Mouse (Mus musculus) midbrain, postnatal 0 days (tissue): ENCODE measurements around the gene Gm7247. TPM values are rescaled to one million over a fixed set of nuclear protein-coding genes. Genes with fewer than 3 reads are reported as not detected.
"Not testable (repeated sequence)": the region's sequence is repeated elsewhere in the genome, so short reads cannot be mapped to it uniquely, and the experiment has no call there.

Experiments
- ATAC-seq: fragments of 200-750 bp; cut with Nextera tagmentation; 2 replicates; pipeline ENCODE4 v1.8.0; 2017; ENCODE audit warnings: moderate number of reproducible peaks, mild to moderate bottlenecking, moderate TSS enrichment, moderate library complexity; ENCODE audit not compliant: low FRiP score
- DNase-seq: peaks from one replicate; pipeline ENCODE4 v3.0.0-alpha.2; 2015; ENCODE audit warnings: low spot score
- H3K27ac ChIP-seq: fragments of 300-500 bp; sonication (generic); 2 replicates; pipeline ENCODE4 v1.5.1; 2014; ENCODE audit warnings: low read depth, mild to moderate bottlenecking, low read length, mixed read lengths
- H3K27me3 ChIP-seq: fragments of 300-500 bp; sonication (generic); 2 replicates; pipeline ENCODE4 v1.6.1; 2014; ENCODE audit warnings: low read length, control low read depth, mixed read lengths; ENCODE audit not compliant: insufficient read depth
- H3K36me3 ChIP-seq: fragments of 300-500 bp; sonication (generic); 2 replicates; pipeline ENCODE4 v1.6.1; 2014; ENCODE audit warnings: low read length, control low read depth, mixed read lengths; ENCODE audit not compliant: insufficient read depth
- H3K4me1 ChIP-seq: fragments of 300-500 bp; sonication (generic); 2 replicates; pipeline ENCODE4 v1.6.1; 2014; ENCODE audit warnings: mild to moderate bottlenecking, control low read depth, antibody characterized with exemption, low read length, mixed read lengths; ENCODE audit not compliant: insufficient read depth
- H3K4me2 ChIP-seq: fragments of 300-500 bp; sonication (generic); 2 replicates; pipeline ENCODE4 v1.6.1; 2014; ENCODE audit warnings: low read depth, mild to moderate bottlenecking, low read length, mixed read lengths; ENCODE audit not compliant: poor library complexity, severe bottlenecking
- H3K4me3 ChIP-seq: fragments of 300-500 bp; sonication (generic); 2 replicates; pipeline ENCODE4 v1.5.1; 2014; ENCODE audit warnings: low read depth, mild to moderate bottlenecking, low read length, moderate library complexity
- H3K9ac ChIP-seq: fragments of 300-500 bp; sonication (generic); replicated peaks from 2 replicates; pipeline ENCODE4 v1.6.1; 2014; ENCODE audit warnings: mild to moderate bottlenecking, low read length, moderate library complexity, mixed read lengths; ENCODE audit not compliant: poor library complexity, severe bottlenecking
- H3K9me3 ChIP-seq: fragments of 300-500 bp; sonication (generic); 2 replicates; pipeline ENCODE4 v1.6.1; 2016; ENCODE audit warnings: low read length, control low read depth
- CTCF ChIP-seq: IDR thresholded peaks from 2 replicates; pipeline ENCODE4 v1.5.1; 2016; ENCODE audit warnings: antibody characterized with exemption, mild to moderate bottlenecking
- WGBS: fragments of 180-500 bp; shearing (Covaris S2); extraction: QIAGEN DNeasy Blood & Tissue Kit; methylation state at CpG from one replicate; pipeline ENCODE4 v1.1.7; 2014; 5-methylcytosine and 5-hydroxymethylcytosine counted together
- polyA plus RNA-seq: library from polyadenylated mRNA; unstranded; fragments of >200 nt; fragmentation: Nextera tagmentation; extraction: Ambion mirVana; gene quantifications from 2 replicates; pipeline ENCODE4 v1.2.1, GENCODE M21; 2015
- total RNA-seq: library from RNA; depleted of rRNA; stranded (reverse); fragments of >200 nt; gene quantifications from 2 replicates; pipeline ENCODE4 v1.2.3, GENCODE M21; 2014

The Gm7247 gene
- total and polyA plus RNA-seq, 2 experiments from 2014 or later, result not detected

- TF ChIP-seq CTCF, result no peak
- Histone ChIP-seq H3K4me2 (no peak overlapping the region), H3K36me3 (no peaks in the 10 kb centered on the region), H3K4me1 (no peaks in the 10 kb centered on the region), H3K27me3 (no peaks in the 10 kb centered on the region), H3K4me3 (no peak overlapping the region), H3K27ac (no peak overlapping the region), H3K9ac (no peak overlapping the region), H3K9me3 (no peaks in the 10 kb centered on the region)
- 96% methylated on average over 2 of the region's 2 CpGs for WGBS
- ATAC-seq, result no peak
- DNase-seq, result no peak
These were observed 136.4 kb downstream of the Gm7247 start for GRCm38 (mm10) chr14:51497958-51498357.

GRCm38 (mm10) chr14:51499707-51500275, 138.2 kb downstream of the Gm7247 start:
- Histone ChIP-seq H3K9ac (no peak overlapping the region), H3K27me3 (no peaks in the 10 kb centered on the region), H3K4me2 (no peak overlapping the region), H3K36me3 (no peaks in the 10 kb centered on the region), H3K4me3 (no peak overlapping the region), H3K9me3 (no peaks in the 10 kb centered on the region), H3K27ac (no peak overlapping the region), H3K4me1 (no peaks in the 10 kb centered on the region)
- DNase-seq (no peak), ATAC-seq (no peak)
- no peak for TF ChIP-seq CTCF
- WGBS, result 83% methylated on average over 2 of the region's 2 CpGs

- ATAC-seq (no peak), DNase-seq (no peak)
- H3K4me1 ChIP-seq, result no peaks in the 10 kb centered on the region
- no peak overlapping the region for H3K4me2 ChIP-seq
- no peaks in the 10 kb centered on the region for H3K27me3 ChIP-seq
- no peaks in the 10 kb centered on the region for H3K9me3 ChIP-seq
- no peak overlapping the region for H3K9ac ChIP-seq
- H3K27ac ChIP-seq, result no peak overlapping the region
- H3K36me3 ChIP-seq, result no peaks in the 10 kb centered on the region
- no peak for TF ChIP-seq CTCF
- H3K4me3 ChIP-seq, result no peak overlapping the region
- 92% methylated on average over 4 of the region's 4 CpGs for WGBS
These were observed 138.9 kb downstream of the Gm7247 start for GRCm38 (mm10) chr14:51500461-51500860.

- H3K36me3 ChIP-seq, result no peaks in the 10 kb centered on the region
- no peaks in the 10 kb centered on the region for H3K4me1 ChIP-seq
- H3K9ac ChIP-seq, result no peak overlapping the region
- H3K9me3 ChIP-seq, result no peaks in the 10 kb centered on the region
- no peak overlapping the region for H3K4me2 ChIP-seq
- no peak for TF ChIP-seq CTCF
- no peaks in the 10 kb centered on the region for H3K27me3 ChIP-seq
- 95% methylated on average over 8 of the region's 8 CpGs for WGBS
- ATAC-seq, result no peak
- no peak overlapping the region for H3K27ac ChIP-seq
- H3K4me3 ChIP-seq, result no peak overlapping the region
- DNase-seq, result no peak
These were observed 145.9 kb downstream of the Gm7247 start for GRCm38 (mm10) chr14:51507416-51507815.

- DNase-seq (no peak), ATAC-seq (no peak)
- H3K36me3 ChIP-seq, result no peaks in the 10 kb centered on the region
- H3K4me1 ChIP-seq, result no peaks in the 10 kb centered on the region
- WGBS, result 92% methylated on average over 4 of the region's 4 CpGs
- no peak within 1 kb of the TSS for H3K27ac ChIP-seq
- TF ChIP-seq CTCF, result no peak
- no peak within 1 kb of the TSS for H3K9ac ChIP-seq
- no peaks in the 10 kb centered on the region for H3K9me3 ChIP-seq
- no peak within 1 kb of the TSS for H3K4me3 ChIP-seq
- no peaks in the 10 kb centered on the region for H3K27me3 ChIP-seq
- H3K4me2 ChIP-seq, result no peak within 1 kb of the TSS
These were observed 190.9 kb downstream of the Gm7247 start, which contains the start of gene Gm5622 for GRCm38 (mm10) chr14:51552490-51552889. Gene Gm5622 (plus strand): TSS chr14:51552790.

GRCm38 (mm10) chr14:51573963-51574362, 212.4 kb downstream of the Gm7247 start, which contains the start of gene Gm17175:
Gene Gm17175 (minus strand): TSS chr14:51574063.
- H3K9ac ChIP-seq, H3K4me1 ChIP-seq, ATAC-seq, H3K9me3 ChIP-seq, H3K27me3 ChIP-seq, H3K4me2 ChIP-seq, H3K4me3 ChIP-seq, H3K27ac ChIP-seq, H3K36me3 ChIP-seq, DNase-seq: not testable (repeated sequence)
- WGBS, result 89% methylated on average over 2 of the region's 2 CpGs

- not testable (repeated sequence) for H3K27ac ChIP-seq, H3K27me3 ChIP-seq, H3K4me1 ChIP-seq, ATAC-seq, DNase-seq, H3K4me3 ChIP-seq, H3K36me3 ChIP-seq, H3K9me3 ChIP-seq, H3K4me2 ChIP-seq, H3K9ac ChIP-seq
- 96% methylated on average over 4 of the region's 4 CpGs for WGBS
These were observed 230.5 kb downstream of the Gm7247 start, which contains the start of gene Gm17174 for GRCm38 (mm10) chr14:51592039-51592438. Gene Gm17174 (minus strand): TSS chr14:51592139.
